Mouse (Mus musculus) colon, adult 2 months (tissue): ENCODE measurements around the gene Afg1l. TPM values are rescaled to one million over a fixed set of nuclear protein-coding genes. Genes with fewer than 3 reads are reported as not detected.

ENCODE experiments used
- polyA plus RNA-seq: library from polyadenylated mRNA; depleted of rRNA; stranded (reverse); fragments of >200 nt; gene quantifications from 2 replicates; pipeline ENCODE4 v1.2.3, GENCODE M21; 2012; rRNA removed

The Afg1l gene
- 5.5 and 6.2 TPM in 2 replicates for polyA plus RNA-seq

GRCm38 (mm10) chr10:42478341-42478720 is at the start of gene Afg1l:
Gene Afg1l, minus strand, starts transcription at chr10:42478565.

GRCm38 (mm10) chr10:42501775-42502348 is 23.5 kb upstream of the Afg1l start, which contains the start of gene Snx3:
Gene Snx3, plus strand, starts transcription at chr10:42502030.

GRCm38 (mm10) chr10:42276507-42277345 is 201.6 kb downstream of the Afg1l start, which contains the start of gene Foxo3:
Gene Foxo3, minus strand, starts transcription at chr10:42276755.

Other genes with a start within 250 kb of the Afg1l start
- 91.8 and 97.6 TPM in 2 replicates for gene Foxo3, start 201.8 kb downstream of the Afg1l start, polyA plus RNA-seq
- 137 and 190 TPM in 2 replicates for gene Snx3, start 23.5 kb upstream of the Afg1l start, polyA plus RNA-seq
- not detected in 2 replicates for gene Nr2e1, start 105.1 kb upstream of the Afg1l start, polyA plus RNA-seq
- gene Ostm1, start 105.3 kb upstream of the Afg1l start, polyA plus RNA-seq, result 15.1 and 17.4 TPM in 2 replicates